Mouse (Mus musculus) midbrain, postnatal 0 days (tissue): ENCODE data around the gene Trmt44. TPM values are rescaled to one million over a fixed set of nuclear protein-coding genes. Genes with fewer than 3 reads are reported as not detected.

ENCODE experiments used
- ATAC-seq: fragments of 200-750 bp; cut with Nextera tagmentation; 2 replicates; pipeline ENCODE4 v1.8.0; 2017; ENCODE audit warnings: moderate number of reproducible peaks, mild to moderate bottlenecking, moderate TSS enrichment, moderate library complexity; ENCODE audit not compliant: low FRiP score
- DNase-seq: peaks from one replicate; pipeline ENCODE4 v3.0.0-alpha.2; 2015; ENCODE audit warnings: low spot score
- H3K27ac ChIP-seq: fragments of 300-500 bp; sonication (generic); 2 replicates; pipeline ENCODE4 v1.5.1; 2014; ENCODE audit warnings: low read depth, mild to moderate bottlenecking, low read length, mixed read lengths
- H3K27me3 ChIP-seq: fragments of 300-500 bp; sonication (generic); 2 replicates; pipeline ENCODE4 v1.6.1; 2014; ENCODE audit warnings: low read length, control low read depth, mixed read lengths; ENCODE audit not compliant: insufficient read depth
- H3K36me3 ChIP-seq: fragments of 300-500 bp; sonication (generic); 2 replicates; pipeline ENCODE4 v1.6.1; 2014; ENCODE audit warnings: low read length, control low read depth, mixed read lengths; ENCODE audit not compliant: insufficient read depth
- H3K4me1 ChIP-seq: fragments of 300-500 bp; sonication (generic); 2 replicates; pipeline ENCODE4 v1.6.1; 2014; ENCODE audit warnings: mild to moderate bottlenecking, control low read depth, antibody characterized with exemption, low read length, mixed read lengths; ENCODE audit not compliant: insufficient read depth
- H3K4me2 ChIP-seq: fragments of 300-500 bp; sonication (generic); 2 replicates; pipeline ENCODE4 v1.6.1; 2014; ENCODE audit warnings: low read depth, mild to moderate bottlenecking, low read length, mixed read lengths; ENCODE audit not compliant: poor library complexity, severe bottlenecking
- H3K4me3 ChIP-seq: fragments of 300-500 bp; sonication (generic); 2 replicates; pipeline ENCODE4 v1.5.1; 2014; ENCODE audit warnings: low read depth, mild to moderate bottlenecking, low read length, moderate library complexity
- H3K9ac ChIP-seq: fragments of 300-500 bp; sonication (generic); replicated peaks from 2 replicates; pipeline ENCODE4 v1.6.1; 2014; ENCODE audit warnings: mild to moderate bottlenecking, low read length, moderate library complexity, mixed read lengths; ENCODE audit not compliant: poor library complexity, severe bottlenecking
- H3K9me3 ChIP-seq: fragments of 300-500 bp; sonication (generic); 2 replicates; pipeline ENCODE4 v1.6.1; 2016; ENCODE audit warnings: low read length, control low read depth
- CTCF ChIP-seq: IDR thresholded peaks from 2 replicates; pipeline ENCODE4 v1.5.1; 2016; ENCODE audit warnings: antibody characterized with exemption, mild to moderate bottlenecking
- WGBS: fragments of 180-500 bp; shearing (Covaris S2); extraction: QIAGEN DNeasy Blood & Tissue Kit; methylation state at CpG from one replicate; pipeline ENCODE4 v1.1.7; 2014; 5-methylcytosine and 5-hydroxymethylcytosine counted together
- polyA plus RNA-seq: library from polyadenylated mRNA; unstranded; fragments of >200 nt; fragmentation: Nextera tagmentation; extraction: Ambion mirVana; gene quantifications from 2 replicates; pipeline ENCODE4 v1.2.1, GENCODE M21; 2015
- total RNA-seq: library from RNA; depleted of rRNA; stranded (reverse); fragments of >200 nt; gene quantifications from 2 replicates; pipeline ENCODE4 v1.2.3, GENCODE M21; 2014

Gene Trmt44
- total and polyA plus RNA-seq, 2 experiments from 2014 or later, result 4.9 to 5.8 TPM

DNA sequence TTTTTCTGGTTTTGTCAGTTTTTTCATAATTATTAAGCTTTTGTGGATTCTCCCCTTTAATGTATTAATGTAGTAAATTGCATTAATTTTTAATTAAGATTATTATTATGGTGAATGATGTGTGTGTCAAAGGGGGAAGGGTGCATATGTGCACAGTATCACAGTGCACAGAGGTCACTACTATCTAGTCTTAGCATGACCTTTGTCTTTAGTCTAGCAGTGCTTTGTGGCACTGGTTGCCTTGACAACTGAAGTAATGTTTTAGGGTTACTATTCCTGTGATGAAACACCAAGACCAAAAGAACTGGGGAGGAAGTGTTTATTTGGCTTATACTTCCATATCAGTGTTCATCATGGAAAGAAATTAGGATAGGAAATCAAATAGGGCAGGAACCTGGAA is 28.7 kb downstream of the Trmt44 start:
- no peaks in the 10 kb centered on the region for H3K4me1 ChIP-seq
- no peak for ATAC-seq
- no peak for TF ChIP-seq CTCF
- no peaks in the 10 kb centered on the region for H3K27me3 ChIP-seq
- no peak overlapping the region for H3K27ac ChIP-seq
- H3K9ac ChIP-seq, result no peak overlapping the region
- H3K4me3 ChIP-seq, result no peak overlapping the region
- no peaks in the 10 kb centered on the region for H3K9me3 ChIP-seq
- H3K36me3 ChIP-seq, result no peaks in the 10 kb centered on the region
- no peak overlapping the region for H3K4me2 ChIP-seq
- DNase-seq, result no peak

DNA sequence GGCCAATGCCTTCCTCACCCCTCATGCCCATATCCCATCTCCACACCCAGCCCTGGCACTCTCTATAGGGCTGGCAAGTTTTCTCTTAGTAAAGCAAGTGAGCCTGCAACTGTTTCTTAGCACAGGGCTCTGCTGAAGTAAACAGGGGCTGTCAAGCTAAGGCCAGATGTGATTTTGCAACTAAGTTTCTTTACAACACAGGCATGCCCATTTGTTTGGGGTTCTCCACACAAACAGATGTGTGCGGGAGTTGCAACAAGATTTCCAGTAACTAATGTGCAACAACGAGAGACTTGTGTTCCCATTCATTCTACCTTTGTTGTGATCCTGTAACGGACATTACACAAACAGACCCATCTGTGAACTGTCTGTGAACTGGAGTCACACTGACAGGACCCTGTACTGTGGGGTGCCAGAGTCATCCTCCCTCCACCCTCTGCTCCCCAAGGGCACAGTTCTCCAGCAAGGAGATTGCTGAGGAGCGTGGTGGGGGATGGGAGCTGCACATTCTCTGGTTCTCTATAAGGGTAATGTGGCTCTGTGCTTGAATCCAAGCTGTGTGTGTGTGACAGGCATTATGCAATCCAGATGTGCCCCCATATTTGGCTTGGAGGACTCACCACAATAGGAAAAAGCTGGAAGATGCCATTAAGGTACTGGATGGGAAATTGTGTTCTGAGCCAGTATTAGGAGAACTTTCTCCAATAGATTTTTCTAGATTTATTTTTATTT is 33.6 kb downstream of the Trmt44 start:
- DNase-seq, result no peak
- H3K9me3 ChIP-seq, result no peaks in the 10 kb centered on the region
- no peaks in the 10 kb centered on the region for H3K4me1 ChIP-seq
- no peak overlapping the region for H3K27ac ChIP-seq
- no peak overlapping the region for H3K4me3 ChIP-seq
- H3K27me3 ChIP-seq, result no peaks in the 10 kb centered on the region
- TF ChIP-seq CTCF, result no peak
- H3K9ac ChIP-seq, result no peak overlapping the region
- no peaks in the 10 kb centered on the region for H3K36me3 ChIP-seq
- WGBS, result 74% methylated on average over 4 of the region's 4 CpGs
- no peak overlapping the region for H3K4me2 ChIP-seq
- no peak for ATAC-seq

DNA sequence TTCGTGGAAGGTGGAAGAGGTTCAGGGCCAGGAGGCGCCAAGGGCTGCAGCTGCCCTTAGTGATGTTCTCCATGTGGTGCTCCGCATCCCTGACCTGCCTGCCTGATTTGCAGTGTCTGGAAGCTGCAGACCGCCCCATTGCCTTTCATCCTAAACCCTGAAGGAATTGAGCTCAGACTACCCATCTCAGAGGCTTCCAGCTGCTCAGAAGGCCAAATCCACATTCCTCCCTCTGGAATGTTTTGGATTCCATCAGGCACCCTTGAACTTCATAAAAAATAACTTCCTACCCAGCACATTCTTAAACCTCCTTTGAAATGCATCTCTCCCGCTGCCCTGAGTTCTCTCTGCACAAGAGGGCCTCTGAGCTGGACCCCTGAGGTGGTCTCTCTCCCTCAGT is 34.3 kb downstream of the Trmt44 start:
- no peak for TF ChIP-seq CTCF
- 56% methylated on average over 5 of the region's 5 CpGs for WGBS
- H3K9ac ChIP-seq, result no peak overlapping the region
- ATAC-seq (no peak), DNase-seq (no peak)
- no peak overlapping the region for H3K27ac ChIP-seq
- no peaks in the 10 kb centered on the region for H3K9me3 ChIP-seq
- H3K4me2 ChIP-seq, result no peak overlapping the region
- no peaks in the 10 kb centered on the region for H3K4me1 ChIP-seq
- H3K36me3 ChIP-seq, result no peaks in the 10 kb centered on the region
- no peak overlapping the region for H3K4me3 ChIP-seq
- no peaks in the 10 kb centered on the region for H3K27me3 ChIP-seq

DNA sequence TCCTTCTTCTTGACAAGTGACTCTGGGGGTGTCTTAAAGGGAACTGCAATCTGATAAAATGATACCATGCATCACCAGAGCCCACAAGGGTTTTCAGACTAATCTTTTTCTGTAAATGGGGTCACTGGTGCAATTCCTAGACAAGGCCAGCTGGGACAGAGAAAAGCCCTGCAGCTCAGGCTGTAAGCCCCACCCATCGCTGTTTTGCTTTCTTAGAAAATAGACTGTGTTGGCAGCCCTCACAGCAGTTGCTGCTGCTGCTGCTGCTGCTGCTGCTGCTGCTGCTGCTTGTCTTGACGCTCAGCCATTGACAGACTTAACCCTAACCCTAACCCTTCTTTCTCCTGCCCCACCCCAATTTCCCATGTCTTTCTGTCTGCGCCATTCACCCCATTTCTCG is 35.3 kb downstream of the Trmt44 start:
- no peak for ATAC-seq
- Histone ChIP-seq H3K4me3 (no peak overlapping the region), H3K4me2 (no peak overlapping the region), H3K9me3 (no peaks in the 10 kb centered on the region), H3K9ac (no peak overlapping the region), H3K4me1 (no peaks in the 10 kb centered on the region), H3K27ac (no peak overlapping the region), H3K27me3 (no peaks in the 10 kb centered on the region), H3K36me3 (no peaks in the 10 kb centered on the region)
- DNase-seq, result peak; percentile 22
- WGBS, result 59% methylated on average over 4 of the region's 4 CpGs
- no peak for TF ChIP-seq CTCF

DNA sequence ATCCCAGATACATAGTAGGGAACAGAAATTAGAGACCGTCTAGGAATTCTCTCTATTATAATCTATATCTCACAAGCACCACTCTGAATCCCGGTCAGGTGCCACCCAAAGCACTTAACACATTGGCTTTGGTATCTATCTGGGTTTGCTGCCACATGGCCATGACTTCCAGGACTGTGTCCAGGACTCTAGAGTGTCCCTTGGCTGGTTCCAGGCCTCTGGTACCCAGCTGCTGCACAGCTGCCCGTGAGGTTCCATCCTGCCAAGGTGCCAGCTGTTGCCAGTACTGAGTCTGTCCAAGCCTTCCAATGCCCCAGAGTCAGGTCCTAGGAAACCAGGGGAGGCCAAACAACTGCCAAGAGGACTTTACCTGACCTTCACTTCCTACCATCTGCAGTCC is 36.8 kb downstream of the Trmt44 start:
- H3K4me1 ChIP-seq, result no peaks in the 10 kb centered on the region
- no peak overlapping the region for H3K4me3 ChIP-seq
- H3K4me2 ChIP-seq, result no peak overlapping the region
- no peaks in the 10 kb centered on the region for H3K9me3 ChIP-seq
- H3K27me3 ChIP-seq, result no peaks in the 10 kb centered on the region
- no peak overlapping the region for H3K27ac ChIP-seq
- DNase-seq, result no peak
- no peak for ATAC-seq
- H3K9ac ChIP-seq, result no peak overlapping the region
- TF ChIP-seq CTCF, result no peak
- no peaks in the 10 kb centered on the region for H3K36me3 ChIP-seq
- WGBS, result 89% methylated on average over 3 of the region's 3 CpGs

DNA sequence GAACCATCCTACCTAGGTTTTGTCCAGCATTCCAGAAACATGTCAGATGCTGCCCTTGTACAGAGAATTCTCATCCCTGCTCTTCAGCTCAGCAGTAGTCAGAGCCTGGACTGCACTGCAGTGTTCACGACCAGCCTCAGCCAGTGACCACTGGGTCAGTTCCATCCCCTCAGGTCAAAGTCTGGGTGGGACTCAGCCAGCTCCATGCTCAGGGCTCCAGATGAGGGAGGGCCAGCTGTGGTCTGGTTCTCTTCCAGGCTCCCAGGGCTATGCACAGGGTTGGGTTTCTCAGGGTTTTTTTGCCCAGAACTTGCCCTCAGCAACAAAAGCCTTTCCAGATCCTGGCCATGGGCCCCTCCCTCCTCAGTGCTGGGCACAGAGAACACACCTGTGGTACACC is 37.4 kb downstream of the Trmt44 start:
- H3K4me3 ChIP-seq, result no peak overlapping the region
- no peak overlapping the region for H3K9ac ChIP-seq
- 69% methylated on average over 1 of the region's 1 CpGs for WGBS
- TF ChIP-seq CTCF, result no peak
- ATAC-seq (no peak), DNase-seq (no peak)
- H3K27ac ChIP-seq, result no peak overlapping the region
- no peaks in the 10 kb centered on the region for H3K4me1 ChIP-seq
- no peaks in the 10 kb centered on the region; the same call in 1 of the 2 replicates for H3K27me3 ChIP-seq
- no peaks in the 10 kb centered on the region for H3K36me3 ChIP-seq
- H3K9me3 ChIP-seq, result no peaks in the 10 kb centered on the region
- H3K4me2 ChIP-seq, result no peak overlapping the region
